Mouse (Mus musculus): ENCODE measurements around the gene Brsk1. TPM values are rescaled to one million over a fixed set of nuclear protein-coding genes. Genes with fewer than 3 reads are reported as not detected.

The Brsk1 gene
- total and polyA plus RNA-seq, 2 experiments: 0.09 to 0.40 TPM

- H3K79me2 ChIP-seq (ENCODE audit: control insufficient read depth, insufficient read depth, low read length): 0 out of 2 replicates have a peak, but pooled peaks cover 2% of the 10 kb centered on the region
- H3K4me3 ChIP-seq (ENCODE audit: insufficient read depth, low read depth, low read length): no peak overlapping the region
- H3K27me3 ChIP-seq (ENCODE audit: control insufficient read depth, insufficient read depth, low read length): no peaks in the 10 kb centered on the region
- H3K4me1 ChIP-seq (ENCODE audit: control insufficient read depth, insufficient read depth, low read length): 0 out of 2 replicates have a peak, but pooled peaks cover 5% of the 10 kb centered on the region
- DNase-seq (ENCODE audit: extremely low read depth, low read depth, low spot score): no peak
- H3K27ac ChIP-seq (replicated peaks; ENCODE audit: insufficient read depth, low read depth, low read length): no peak overlapping the region
- no peak overlapping the region for H3K9ac ChIP-seq (ENCODE audit: low read depth, low read length)
- no peaks in the 10 kb centered on the region for H3K36me3 ChIP-seq (ENCODE audit: control insufficient read depth, insufficient read depth, low read length)
- TF ChIP-seq CTCF (IDR thresholded peaks at IDR 0.05; ENCODE audit: low read depth, low read length) (no peak), POLR2A (IDR thresholded peaks at IDR 0.05; ENCODE audit: extremely low read depth, insufficient read depth, low read length) (no peak)
- 84% methylated on average over 2 of the region's 2 CpGs for WGBS
These were observed 53.0 kb downstream of the Brsk1 start for GRCm38 (mm10) chr7:4743354-4743753.

DNA sequence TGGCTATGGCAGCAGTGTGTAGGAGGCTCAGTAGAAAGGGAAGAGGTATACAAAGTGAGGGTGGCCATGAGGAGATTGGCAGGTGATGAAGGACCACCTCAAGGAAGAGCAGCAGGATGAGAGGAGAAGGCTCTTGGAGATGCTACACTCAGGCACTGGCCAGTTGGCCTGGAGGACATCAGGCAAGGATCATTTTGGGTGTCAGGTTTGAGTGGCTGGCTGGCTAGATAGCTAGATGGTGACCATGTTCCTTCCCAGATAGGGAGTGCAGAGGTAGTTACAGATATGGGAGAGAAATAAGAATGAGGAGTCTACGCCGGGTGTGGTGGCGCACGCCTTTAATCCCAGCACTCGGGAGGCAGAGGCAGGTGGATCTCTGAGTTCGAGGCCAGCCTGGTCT lies 54.5 kb downstream of the Brsk1 start:
- Histone ChIP-seq H3K79me2 (ENCODE audit: control insufficient read depth, insufficient read depth, low read length) (0 out of 2 replicates have a peak, but pooled peaks cover 2% of the 10 kb centered on the region), H3K36me3 (ENCODE audit: control insufficient read depth, insufficient read depth, low read length) (no peaks in the 10 kb centered on the region), H3K27me3 (ENCODE audit: control insufficient read depth, insufficient read depth, low read length) (no peaks in the 10 kb centered on the region), H3K9ac (ENCODE audit: low read depth, low read length) (no peak overlapping the region), H3K4me1 (ENCODE audit: control insufficient read depth, insufficient read depth, low read length) (0 out of 2 replicates have a peak, but pooled peaks cover 5% of the 10 kb centered on the region), H3K4me3 (ENCODE audit: insufficient read depth, low read depth, low read length) (no peak overlapping the region), H3K27ac (replicated peaks; ENCODE audit: insufficient read depth, low read depth, low read length) (no peak overlapping the region)
- 98% methylated on average over 6 of the region's 6 CpGs for WGBS
- no peak for DNase-seq (ENCODE audit: extremely low read depth, low read depth, low spot score)
- TF ChIP-seq CTCF (IDR thresholded peaks at IDR 0.05; ENCODE audit: low read depth, low read length) (no peak), POLR2A (IDR thresholded peaks at IDR 0.05; ENCODE audit: extremely low read depth, insufficient read depth, low read length) (no peak)

- no peaks in the 10 kb centered on the region for H3K4me1 ChIP-seq (ENCODE audit: control insufficient read depth, insufficient read depth, low read length)
- no peak for TF ChIP-seq CTCF (IDR thresholded peaks at IDR 0.05; ENCODE audit: low read depth, low read length)
- no peak for TF ChIP-seq POLR2A (IDR thresholded peaks at IDR 0.05; ENCODE audit: extremely low read depth, insufficient read depth, low read length)
- no peaks in the 10 kb centered on the region for H3K79me2 ChIP-seq (ENCODE audit: control insufficient read depth, insufficient read depth, low read length)
- H3K4me3 ChIP-seq (ENCODE audit: insufficient read depth, low read depth, low read length): no peak overlapping the region
- no peak for DNase-seq (ENCODE audit: extremely low read depth, low read depth, low spot score)
- H3K27me3 ChIP-seq (ENCODE audit: control insufficient read depth, insufficient read depth, low read length): no peaks in the 10 kb centered on the region
- 95% methylated on average over 22 of the region's 22 CpGs for WGBS
- H3K27ac ChIP-seq (replicated peaks; ENCODE audit: insufficient read depth, low read depth, low read length): no peak overlapping the region
- no peak overlapping the region for H3K9ac ChIP-seq (ENCODE audit: low read depth, low read length)
- no peaks in the 10 kb centered on the region for H3K36me3 ChIP-seq (ENCODE audit: control insufficient read depth, insufficient read depth, low read length)
These were observed 56.0 kb downstream of the Brsk1 start for GRCm38 (mm10) chr7:4746326-4746980.

DNA sequence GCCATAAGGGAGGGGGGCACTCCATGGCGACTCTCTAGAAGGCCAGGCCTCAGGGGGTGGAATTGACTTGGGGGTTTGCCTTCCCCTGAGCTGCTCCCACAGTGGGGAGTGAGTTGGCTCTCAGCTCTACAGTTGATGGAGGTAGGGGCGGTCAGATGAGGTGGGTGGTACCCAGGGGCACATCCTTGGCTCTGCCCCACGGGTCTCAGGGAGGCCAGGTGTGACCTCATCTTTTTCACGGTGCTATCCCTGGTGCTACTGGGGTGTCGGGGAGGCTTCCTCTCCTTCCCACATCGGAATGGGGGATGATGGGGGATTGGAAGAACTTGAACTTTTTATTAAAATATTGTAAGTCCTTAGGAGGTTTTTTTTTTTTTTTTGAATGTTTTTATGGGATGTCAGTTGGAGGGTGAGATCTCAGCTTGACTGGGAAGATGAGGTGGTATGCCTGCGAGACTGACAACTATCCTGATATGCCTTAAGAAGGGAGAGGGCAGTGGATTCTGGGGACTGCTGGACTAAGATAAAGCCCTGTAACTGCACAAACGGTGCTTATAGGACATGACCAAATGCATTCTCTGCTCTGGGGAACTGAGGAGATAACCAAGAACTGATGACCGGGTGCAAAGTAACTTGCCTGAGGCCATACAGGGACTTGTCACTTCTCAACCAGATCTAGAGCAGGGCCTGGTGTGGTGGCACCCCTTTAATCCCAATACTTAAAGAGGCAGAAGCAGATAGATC lies 56.9 kb downstream of the Brsk1 start:
- DNase-seq (ENCODE audit: extremely low read depth, low read depth, low spot score): no peak
- TF ChIP-seq POLR2A (IDR thresholded peaks at IDR 0.05; ENCODE audit: extremely low read depth, insufficient read depth, low read length) (no peak), CTCF (IDR thresholded peaks at IDR 0.05; ENCODE audit: low read depth, low read length) (no peak)
- WGBS: 86% methylated on average over 9 of the region's 9 CpGs
- Histone ChIP-seq H3K27me3 (ENCODE audit: control insufficient read depth, insufficient read depth, low read length) (no peaks in the 10 kb centered on the region), H3K36me3 (ENCODE audit: control insufficient read depth, insufficient read depth, low read length) (no peaks in the 10 kb centered on the region), H3K27ac (replicated peaks; ENCODE audit: insufficient read depth, low read depth, low read length) (no peak overlapping the region), H3K4me1 (ENCODE audit: control insufficient read depth, insufficient read depth, low read length) (no peaks in the 10 kb centered on the region; the same call in 1 of the 2 replicates), H3K79me2 (ENCODE audit: control insufficient read depth, insufficient read depth, low read length) (no peaks in the 10 kb centered on the region), H3K9ac (ENCODE audit: low read depth, low read length) (no peak overlapping the region), H3K4me3 (ENCODE audit: insufficient read depth, low read depth, low read length) (no peak overlapping the region)

DNA sequence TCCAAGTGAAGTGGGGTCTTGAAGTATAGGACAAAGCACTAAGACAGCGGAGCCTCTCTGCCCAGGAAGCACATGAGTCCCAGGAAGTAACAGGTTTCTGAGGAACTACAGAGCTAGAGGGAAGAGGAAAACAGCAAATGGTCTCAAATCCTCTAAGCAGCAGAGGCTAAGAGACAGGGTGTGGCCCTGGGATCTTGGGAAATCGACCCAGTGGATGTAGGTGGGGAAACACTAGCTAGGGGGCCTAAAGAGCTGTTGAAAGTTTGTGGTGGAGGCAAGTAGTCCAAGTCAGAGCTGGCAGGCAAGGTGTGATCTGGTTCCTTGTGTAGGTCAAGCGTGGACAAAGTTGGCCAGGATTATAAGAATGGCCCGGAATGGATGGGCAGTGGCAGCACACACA lies 57.9 kb downstream of the Brsk1 start:
- TF ChIP-seq POLR2A (IDR thresholded peaks at IDR 0.05; ENCODE audit: extremely low read depth, insufficient read depth, low read length) (no peak), CTCF (IDR thresholded peaks at IDR 0.05; ENCODE audit: low read depth, low read length) (no peak)
- H3K4me1 ChIP-seq (ENCODE audit: control insufficient read depth, insufficient read depth, low read length): no peaks in the 10 kb centered on the region; the same call in 1 of the 2 replicates
- H3K27ac ChIP-seq (replicated peaks; ENCODE audit: insufficient read depth, low read depth, low read length): no peak overlapping the region
- no peak overlapping the region for H3K4me3 ChIP-seq (ENCODE audit: insufficient read depth, low read depth, low read length)
- no peaks in the 10 kb centered on the region for H3K79me2 ChIP-seq (ENCODE audit: control insufficient read depth, insufficient read depth, low read length)
- H3K27me3 ChIP-seq (ENCODE audit: control insufficient read depth, insufficient read depth, low read length): no peaks in the 10 kb centered on the region
- DNase-seq (ENCODE audit: extremely low read depth, low read depth, low spot score): no peak
- H3K9ac ChIP-seq (ENCODE audit: low read depth, low read length): no peak overlapping the region
- H3K36me3 ChIP-seq (ENCODE audit: control insufficient read depth, insufficient read depth, low read length): no peaks in the 10 kb centered on the region
- 79% methylated on average over 4 of the region's 4 CpGs for WGBS

DNA sequence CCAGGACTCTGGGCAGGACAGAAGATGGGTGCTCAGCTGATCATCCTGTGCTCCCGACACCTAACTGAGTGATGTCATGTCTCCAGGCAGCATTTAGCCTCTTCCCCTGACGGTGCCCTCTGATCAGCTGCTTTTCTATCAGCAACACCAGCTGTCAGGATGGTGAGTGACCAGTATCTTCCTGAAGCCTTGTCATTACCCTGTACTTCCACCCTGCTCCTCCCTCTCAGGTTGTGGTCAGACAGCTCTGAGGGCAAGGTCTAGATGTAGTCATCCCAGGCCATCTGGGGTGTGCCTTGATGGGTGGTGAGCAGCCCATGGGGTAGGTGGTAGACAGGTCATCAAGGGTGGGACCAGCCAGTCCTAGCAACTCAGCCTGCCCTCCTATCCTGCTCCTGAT lies 58.8 kb downstream of the Brsk1 start:
- WGBS: 93% methylated on average over 2 of the region's 2 CpGs
- H3K9ac ChIP-seq (ENCODE audit: low read depth, low read length): no peak overlapping the region

More for the DNA sequence above, 58.8 kb downstream of the Brsk1 start:
- Histone ChIP-seq H3K27ac (replicated peaks; ENCODE audit: insufficient read depth, low read depth, low read length) (no peak overlapping the region), H3K79me2 (ENCODE audit: control insufficient read depth, insufficient read depth, low read length) (no peaks in the 10 kb centered on the region), H3K4me3 (ENCODE audit: insufficient read depth, low read depth, low read length) (no peak overlapping the region), H3K27me3 (ENCODE audit: control insufficient read depth, insufficient read depth, low read length) (no peaks in the 10 kb centered on the region), H3K36me3 (ENCODE audit: control insufficient read depth, insufficient read depth, low read length) (no peaks in the 10 kb centered on the region), H3K4me1 (ENCODE audit: control insufficient read depth, insufficient read depth, low read length) (no peaks in the 10 kb centered on the region; the same call in 1 of the 2 replicates)
- DNase-seq (ENCODE audit: extremely low read depth, low read depth, low spot score): no peak
- TF ChIP-seq POLR2A (IDR thresholded peaks at IDR 0.05; ENCODE audit: extremely low read depth, insufficient read depth, low read length): no peak
- TF ChIP-seq CTCF (IDR thresholded peaks at IDR 0.05; ENCODE audit: low read depth, low read length): no peak

All from liver, adult 2 months (tissue).